Mouse (Mus musculus) macrophage (primary cell): ENCODE data around the gene 6030468B19Rik. TPM values are rescaled to one million over a fixed set of nuclear protein-coding genes. Genes with fewer than 3 reads are reported as not detected.

Experiments used
- H3K27ac ChIP-seq: fragments of 350-480 bp; formaldehyde crosslinking; 2 replicates; pipeline ENCODE4 v1.9.0; 2021
- H3K36me3 ChIP-seq: fragments of 350-480 bp; formaldehyde crosslinking; 2 replicates; pipeline ENCODE4 v1.9.0; 2021; ENCODE audit errors: inconsistent target
- H3K4me3 ChIP-seq: fragments of 350-480 bp; formaldehyde crosslinking; 2 replicates; pipeline ENCODE4 v1.9.0; 2021; ENCODE audit errors: inconsistent target
- H3K79me2 ChIP-seq: fragments of 350-480 bp; formaldehyde crosslinking; 2 replicates; pipeline ENCODE4 v1.9.0; 2021; ENCODE audit errors: inconsistent target
- WGBS: methylation state at CpG from one replicate; pipeline ENCODE4 v1.1.7; 2026; ENCODE audit warnings: inconsistent platforms; ENCODE audit not compliant: missing documents; 5-methylcytosine and 5-hydroxymethylcytosine counted together
- polyA plus RNA-seq: library from polyadenylated mRNA; stranded (reverse); fragments of 250-400 nt; gene quantifications from 3 replicates; pipeline ENCODE4 v1.2.4, GENCODE M21; 2018; ENCODE audit warnings: inconsistent platforms
- total RNA-seq, 78 experiments: library from RNA; depleted of rRNA; stranded (reverse); fragments of 250-400 nt; gene quantifications; 1 replicate in 9 of 78; 2 replicates in 24 of 78; 3 replicates in 43 of 78; 4 replicates in 2 of 78; pipeline ENCODE4 v1.2.4; 2018; ENCODE audit warnings: inconsistent platforms in 56 of 78

Gene 6030468B19Rik
- total RNA-seq (2018; cell fraction: chromatin; rRNA removed): not detected
- not detected for total RNA-seq (2018; cell fraction: cytosol; rRNA removed)
- not detected for total RNA-seq (2018; cell fraction: nucleus; rRNA removed)
- not detected in 3 replicates for polyA plus RNA-seq

DNA sequence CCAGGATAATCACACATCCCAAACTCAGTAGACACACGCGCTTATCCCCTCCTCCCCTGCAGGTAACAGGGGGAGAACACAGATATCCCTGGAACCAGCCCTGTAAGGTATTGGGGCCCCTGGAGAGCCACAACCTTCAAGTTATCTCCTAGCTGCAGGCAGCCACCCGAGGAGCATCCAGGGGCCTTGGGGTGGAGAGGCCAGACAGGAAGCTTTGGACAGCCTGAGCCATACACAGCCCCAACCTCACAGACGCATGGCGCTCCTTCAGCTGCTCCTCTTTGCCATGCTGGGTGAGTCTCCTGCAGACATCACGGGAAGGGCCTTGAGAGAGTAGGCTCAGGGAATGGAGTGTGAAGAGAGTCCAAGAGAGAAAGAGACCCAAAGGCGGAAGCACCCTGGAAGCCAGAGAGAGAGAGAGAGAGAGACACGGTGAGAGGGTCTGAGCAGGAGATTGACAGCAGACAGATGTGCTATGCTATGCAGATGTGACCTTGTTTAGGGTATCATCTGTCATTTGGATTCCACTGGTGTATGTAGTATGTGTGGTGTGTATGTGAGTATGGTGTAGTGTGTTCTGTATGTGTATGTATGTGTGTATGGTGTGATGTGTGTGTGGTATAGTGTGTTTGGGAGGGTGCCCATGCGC lies at the start of gene 6030468B19Rik:
TSS of gene 6030468B19Rik (plus strand) at position 150 of the 649 bp plus-strand sequence.
- Histone ChIP-seq H3K79me2 (no peaks in the 10 kb centered on the region), H3K36me3 (no peaks in the 10 kb centered on the region), H3K27ac (no peak within 1 kb of the TSS), H3K4me3 (no peak within 1 kb of the TSS)
- WGBS: 88% methylated on average over 9 of the region's 9 CpGs

DNA sequence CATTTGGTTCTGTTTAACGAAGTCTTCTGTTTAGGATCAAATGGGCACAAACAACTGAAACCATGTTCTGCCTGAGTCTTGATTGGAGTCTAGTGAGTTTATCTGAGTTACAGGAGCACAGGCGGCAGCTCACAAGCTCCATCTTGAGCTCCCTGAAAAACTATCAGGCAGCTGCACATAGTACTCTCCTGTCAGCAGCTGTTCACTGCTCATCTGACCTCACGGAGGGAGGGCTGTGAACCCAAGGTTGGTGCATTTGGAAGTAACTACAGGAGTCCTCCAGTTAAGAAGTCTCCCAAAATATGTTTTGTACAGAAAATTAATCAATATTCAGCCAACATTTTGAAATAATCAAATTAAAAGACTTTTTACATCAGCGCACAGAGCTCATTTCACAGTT lies 48.8 kb upstream of the 6030468B19Rik start:
- WGBS: 97% methylated on average over 4 of the region's 4 CpGs
- Histone ChIP-seq H3K27ac (no peak overlapping the region), H3K4me3 (no peak overlapping the region), H3K79me2 (no peaks in the 10 kb centered on the region), H3K36me3 (peaks cover 88% of the 10 kb centered on the region)

DNA sequence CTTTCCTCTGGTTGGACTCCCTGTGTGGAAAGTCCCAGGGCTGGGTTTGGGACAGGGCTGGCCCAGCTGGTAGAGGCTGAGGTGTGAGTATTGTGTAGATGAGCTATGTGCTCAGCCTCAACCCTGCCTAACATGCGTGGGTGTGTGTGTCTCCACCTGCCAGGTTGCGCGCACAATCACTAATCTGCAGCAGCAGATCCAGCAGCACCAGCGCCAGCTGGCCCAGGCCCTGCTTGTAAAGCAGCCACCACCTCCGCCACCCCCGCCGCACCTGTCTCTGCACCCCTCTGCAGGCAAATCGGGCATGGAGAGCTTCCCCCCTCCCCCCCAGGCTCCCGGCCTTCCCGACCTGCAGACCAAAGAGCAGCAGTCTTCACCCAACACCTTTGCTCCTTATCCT lies 48.0 kb upstream of the 6030468B19Rik start:
- Histone ChIP-seq H3K4me3 (no peak overlapping the region), H3K36me3 (peaks cover 90% of the 10 kb centered on the region), H3K27ac (no peak overlapping the region), H3K79me2 (no peaks in the 10 kb centered on the region)
- 91% methylated on average over 8 of the region's 10 CpGs for WGBS

DNA sequence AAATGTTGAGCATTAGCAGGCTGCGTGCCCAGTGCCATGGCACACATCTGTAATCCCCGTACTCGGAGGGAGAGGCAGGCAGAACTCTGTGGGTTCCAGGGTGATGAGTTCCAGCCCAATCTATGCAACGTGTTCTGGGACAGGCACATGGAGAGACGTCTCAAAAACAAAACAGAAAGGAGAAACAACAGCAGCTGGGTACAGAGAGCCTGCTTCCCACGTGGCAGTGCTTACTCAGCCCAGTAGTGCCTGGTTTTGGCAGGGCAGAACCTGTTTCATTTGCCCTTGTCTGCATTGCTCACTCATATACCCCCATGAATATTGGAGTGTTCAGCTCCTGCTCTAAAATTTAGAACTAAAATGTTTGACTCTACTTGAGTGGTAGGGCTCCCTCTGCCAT lies 45.9 kb upstream of the 6030468B19Rik start:
- peaks cover 94% of the 10 kb centered on the region for H3K36me3 ChIP-seq
- H3K79me2 ChIP-seq: no peaks in the 10 kb centered on the region
- WGBS: 91% methylated on average over 6 of the region's 6 CpGs
- H3K27ac ChIP-seq: no peak overlapping the region
- no peak overlapping the region for H3K4me3 ChIP-seq

DNA sequence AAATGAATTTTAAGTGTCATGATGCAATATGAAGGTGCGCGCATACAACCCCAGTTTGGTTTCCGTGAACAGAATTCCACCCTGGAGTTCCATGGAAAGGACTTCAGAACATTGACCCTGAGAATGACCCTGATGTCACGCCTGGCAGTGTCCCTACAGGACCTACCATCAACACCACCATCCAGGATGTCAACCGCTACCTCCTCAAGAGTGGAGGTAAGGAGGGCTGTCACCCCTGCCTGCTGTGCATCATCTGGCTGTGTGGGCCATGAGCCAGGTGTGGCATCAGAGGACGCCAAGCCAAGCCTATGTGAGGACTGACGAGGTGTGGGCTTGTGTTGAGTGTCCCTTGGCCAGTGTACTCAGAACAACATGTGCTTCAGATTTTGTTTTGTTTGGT lies 41.6 kb upstream of the 6030468B19Rik start:
- no peak overlapping the region for H3K4me3 ChIP-seq

DNA sequence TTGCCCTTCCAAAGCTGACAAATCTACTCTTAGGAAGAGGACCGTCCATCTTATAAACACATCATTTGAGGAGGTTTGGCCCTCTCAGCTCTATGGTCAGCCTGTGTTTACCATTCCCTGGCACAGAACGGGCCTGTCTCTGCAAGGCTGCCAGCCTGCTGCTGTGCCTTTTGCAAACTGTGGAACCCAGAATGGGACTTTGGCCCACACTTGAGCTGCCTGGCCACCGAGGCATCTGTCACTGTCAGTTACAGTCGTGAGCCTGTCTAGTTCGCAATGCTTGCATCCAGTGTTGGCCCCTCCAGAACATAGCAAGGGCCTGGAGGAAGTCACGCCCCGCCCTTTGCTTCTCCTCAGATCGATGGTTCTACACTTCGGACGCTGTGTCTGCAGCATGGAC lies 38.2 kb upstream of the 6030468B19Rik start:
- no peak overlapping the region for H3K27ac ChIP-seq
- H3K36me3 ChIP-seq: peaks cover 60% of the 10 kb centered on the region
- 94% methylated on average over 10 of the region's 10 CpGs for WGBS
- no peaks in the 10 kb centered on the region for H3K79me2 ChIP-seq
- H3K4me3 ChIP-seq: no peak overlapping the region

More for the DNA sequence above, 41.6 kb upstream of the 6030468B19Rik start:
- H3K79me2 ChIP-seq: no peaks in the 10 kb centered on the region
- H3K27ac ChIP-seq: no peak overlapping the region
- WGBS: 95% methylated on average over 7 of the region's 7 CpGs
- H3K36me3 ChIP-seq: peaks cover 81% of the 10 kb centered on the region

DNA sequence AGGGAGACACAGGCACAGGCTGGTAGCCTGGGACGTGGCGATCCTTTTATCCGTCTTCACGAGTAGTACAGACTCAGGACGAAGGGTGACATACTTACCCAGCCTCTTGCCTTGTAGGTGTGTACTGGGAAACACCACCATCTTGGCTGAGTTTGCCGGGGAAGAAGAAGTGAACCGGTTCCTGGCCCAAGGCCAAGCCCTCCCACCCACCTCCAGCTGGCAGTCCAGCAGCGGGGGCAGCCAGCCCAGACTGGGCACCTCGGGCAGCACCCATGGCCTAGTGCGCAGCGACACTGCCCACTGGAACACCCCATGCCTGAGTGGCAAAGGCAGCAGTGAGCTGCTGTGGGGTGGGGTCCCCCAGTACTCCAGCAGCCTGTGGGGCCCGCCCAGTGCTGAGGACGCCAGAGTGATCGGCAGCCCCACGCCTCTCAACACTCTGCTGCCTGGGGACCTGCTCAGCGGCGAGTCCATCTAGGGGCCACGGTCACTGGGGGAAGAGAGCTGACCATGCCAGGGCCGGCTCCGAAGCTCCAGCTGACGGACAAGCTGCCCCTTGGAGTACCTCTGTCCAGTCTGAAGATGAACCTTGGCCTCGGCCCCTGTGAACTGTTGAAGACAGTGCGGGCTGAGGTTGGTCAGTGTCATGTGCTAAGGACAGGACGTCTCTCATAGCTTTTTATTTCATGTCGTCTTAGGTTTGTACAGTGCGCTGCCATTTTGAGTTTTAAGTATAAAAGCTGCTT lies 36.9 kb upstream of the 6030468B19Rik start:
- Histone ChIP-seq H3K36me3 (peaks cover 60% of the 10 kb centered on the region), H3K27ac (no peak overlapping the region), H3K4me3 (no peak overlapping the region), H3K79me2 (no peaks in the 10 kb centered on the region)
- WGBS: 95% methylated on average over 26 of the region's 26 CpGs

DNA sequence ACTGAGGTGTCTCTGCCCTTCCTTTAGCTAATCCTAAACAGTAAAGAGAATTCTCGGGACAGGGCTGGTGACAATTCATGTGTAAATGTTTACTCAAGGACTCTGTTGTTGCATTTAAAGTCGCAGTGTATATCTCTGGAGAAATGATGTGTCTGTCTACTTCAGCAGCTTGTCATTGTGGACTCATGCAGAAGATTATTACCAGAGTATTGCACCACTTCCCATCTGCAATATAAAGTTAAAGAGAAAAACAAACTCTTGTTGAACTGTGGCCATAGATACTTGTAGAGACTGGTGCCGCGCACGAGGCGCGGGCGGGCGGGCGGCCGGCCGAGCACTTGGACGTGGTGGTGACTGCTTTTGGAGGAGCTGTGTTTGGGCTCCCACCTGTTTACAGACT lies 35.7 kb upstream of the 6030468B19Rik start:
- no peak overlapping the region for H3K4me3 ChIP-seq
- H3K36me3 ChIP-seq: peaks cover 60% of the 10 kb centered on the region
- no peaks in the 10 kb centered on the region for H3K79me2 ChIP-seq
- no peak overlapping the region for H3K27ac ChIP-seq
- 93% methylated on average over 13 of the region's 13 CpGs for WGBS

DNA sequence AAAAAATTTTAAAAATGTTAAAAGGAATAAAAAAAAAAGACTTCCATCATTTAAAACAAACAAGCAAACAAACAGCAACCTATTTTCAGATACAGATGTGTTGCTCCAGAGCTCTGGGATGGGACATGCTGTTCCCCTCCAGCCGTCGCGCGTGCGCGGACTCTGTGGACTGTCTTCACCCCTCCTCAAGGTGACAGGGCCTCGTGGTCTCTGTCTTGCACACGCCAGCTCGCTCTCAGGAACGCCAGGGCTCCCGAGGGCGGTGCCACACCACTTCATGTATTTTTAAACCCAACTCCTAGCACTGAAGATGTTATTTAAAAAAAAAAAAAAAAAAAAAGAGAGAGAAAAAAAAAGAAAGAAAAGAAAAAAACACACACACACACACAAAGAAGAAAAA lies 35.2 kb upstream of the 6030468B19Rik start:
- H3K27ac ChIP-seq: no peak overlapping the region
- no peak overlapping the region for H3K4me3 ChIP-seq
- WGBS: 87% methylated on average over 9 of the region's 12 CpGs
- no peaks in the 10 kb centered on the region for H3K79me2 ChIP-seq
- peaks cover 56% of the 10 kb centered on the region for H3K36me3 ChIP-seq

DNA sequence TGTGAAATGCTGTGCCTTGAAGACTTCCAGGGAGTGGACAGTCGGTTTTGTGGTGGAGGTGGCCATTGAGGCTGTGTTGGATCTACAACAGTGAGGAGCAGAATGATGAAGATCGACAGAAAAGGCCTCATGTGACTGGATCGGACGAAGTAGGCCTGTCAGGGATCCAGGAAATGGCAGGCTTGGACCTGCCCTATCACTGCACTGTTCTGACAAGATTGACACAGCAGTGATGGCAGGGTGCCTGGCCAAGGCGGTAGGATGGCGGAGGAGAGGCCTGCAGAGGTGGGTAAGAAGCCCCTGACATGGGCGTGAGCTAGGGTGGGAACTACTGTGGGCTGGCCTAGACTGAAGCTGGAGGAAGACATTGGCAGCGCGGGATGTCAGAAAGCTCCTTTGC lies 33.1 kb upstream of the 6030468B19Rik start:
- H3K36me3 ChIP-seq: peaks cover 35% of the 10 kb centered on the region; the same call in 1 of the 2 replicates
- WGBS: 95% methylated on average over 9 of the region's 9 CpGs

DNA sequence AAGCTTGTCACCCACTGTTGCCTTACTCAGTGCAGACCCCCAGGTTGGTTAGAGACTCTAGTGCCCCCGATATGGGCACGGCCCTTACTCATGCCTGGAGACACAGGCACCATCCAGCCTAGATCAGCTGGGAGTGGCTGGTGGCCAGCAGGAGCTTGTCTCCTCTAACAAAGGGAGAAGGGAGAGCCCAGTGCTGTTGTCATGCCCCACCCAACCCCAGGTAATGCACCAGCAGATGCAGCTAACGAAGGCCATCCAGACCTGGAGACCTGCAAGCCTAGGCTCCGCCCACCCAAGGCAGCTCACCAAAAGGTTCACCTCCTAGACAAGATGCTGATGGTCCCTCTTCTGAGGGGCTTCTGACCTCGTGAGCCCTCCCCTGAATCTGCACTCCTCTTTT lies 32.1 kb upstream of the 6030468B19Rik start:
- WGBS: 92% methylated on average over 5 of the region's 5 CpGs
- Histone ChIP-seq H3K36me3 (peaks cover 29% of the 10 kb centered on the region; the same call in 1 of the 2 replicates), H3K79me2 (no peaks in the 10 kb centered on the region), H3K4me3 (no peak overlapping the region), H3K27ac (no peak overlapping the region)

More for the DNA sequence above, 33.1 kb upstream of the 6030468B19Rik start:
- H3K4me3 ChIP-seq: no peak overlapping the region
- no peaks in the 10 kb centered on the region for H3K79me2 ChIP-seq
- H3K27ac ChIP-seq: no peak overlapping the region

DNA sequence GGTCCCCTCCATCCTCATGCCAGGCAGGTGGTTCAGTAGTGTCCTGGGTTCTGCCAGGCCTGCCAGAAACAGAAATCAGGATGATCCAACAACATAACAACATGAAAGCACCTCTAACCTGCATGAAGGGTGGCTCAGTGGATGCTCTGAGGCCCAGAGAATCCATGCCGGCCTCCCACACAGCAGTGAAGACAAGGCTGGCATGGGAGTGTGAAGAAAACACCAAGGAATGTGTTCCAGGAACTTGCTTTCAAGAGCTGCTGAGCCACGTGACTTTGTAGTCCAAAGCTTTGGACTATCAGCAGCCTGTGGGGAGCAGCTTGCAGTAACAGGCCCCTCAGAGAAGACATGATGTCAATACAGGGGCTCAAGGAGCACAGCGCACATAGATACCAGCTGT lies 31.2 kb upstream of the 6030468B19Rik start:
- no peak overlapping the region for H3K27ac ChIP-seq
- no peak overlapping the region for H3K4me3 ChIP-seq
- no peaks in the 10 kb centered on the region for H3K79me2 ChIP-seq
- 93% methylated on average over 3 of the region's 3 CpGs for WGBS
- peaks cover 29% of the 10 kb centered on the region; the same call in 1 of the 2 replicates for H3K36me3 ChIP-seq

DNA sequence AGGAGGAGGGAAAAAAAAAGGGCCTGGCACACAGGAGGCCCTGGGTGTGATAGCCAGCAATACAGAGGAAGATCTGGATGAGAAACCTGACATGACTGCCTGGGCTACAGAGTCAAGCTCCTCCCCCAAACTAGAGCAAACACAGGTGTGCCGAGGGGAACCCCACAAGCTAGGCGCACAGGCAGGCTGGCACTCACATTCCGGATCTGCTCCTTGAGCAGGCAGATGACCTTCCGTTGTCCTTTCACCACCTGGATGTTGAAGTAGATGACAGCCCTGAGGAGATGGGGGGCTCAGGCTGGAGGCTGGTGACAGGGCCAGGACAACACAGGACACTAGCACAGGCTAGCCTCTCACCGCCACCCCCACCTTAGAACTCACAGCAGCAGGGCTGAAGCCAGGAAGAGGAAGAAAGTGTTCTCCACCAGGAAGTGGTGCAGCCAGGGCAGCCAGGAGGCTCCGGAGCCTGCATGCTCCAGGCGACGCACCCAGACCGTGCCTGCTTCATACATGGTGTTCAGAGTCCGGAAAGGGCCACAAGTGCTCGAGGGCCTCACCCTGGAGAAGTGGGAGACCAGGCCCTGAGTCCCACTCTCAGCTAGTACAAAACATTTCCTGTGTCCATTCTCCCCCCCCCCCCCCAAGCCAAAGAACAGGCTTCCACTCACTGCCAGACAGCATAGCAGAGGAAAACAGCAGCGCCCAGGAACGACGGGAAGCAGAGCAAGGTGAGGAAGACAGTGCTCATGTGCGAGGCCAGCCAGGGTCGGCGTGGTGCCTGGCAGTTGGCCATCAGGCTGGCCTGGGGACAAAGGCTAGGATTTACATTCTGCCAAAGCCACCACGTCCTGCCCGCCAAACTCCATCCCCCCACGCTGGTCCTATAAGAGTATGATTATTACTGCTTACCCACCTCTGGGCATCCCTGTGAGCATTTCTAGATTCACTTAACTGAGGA lies 28.5 kb upstream of the 6030468B19Rik start:
- no peaks in the 10 kb centered on the region for H3K79me2 ChIP-seq
- no peak overlapping the region for H3K27ac ChIP-seq

DNA sequence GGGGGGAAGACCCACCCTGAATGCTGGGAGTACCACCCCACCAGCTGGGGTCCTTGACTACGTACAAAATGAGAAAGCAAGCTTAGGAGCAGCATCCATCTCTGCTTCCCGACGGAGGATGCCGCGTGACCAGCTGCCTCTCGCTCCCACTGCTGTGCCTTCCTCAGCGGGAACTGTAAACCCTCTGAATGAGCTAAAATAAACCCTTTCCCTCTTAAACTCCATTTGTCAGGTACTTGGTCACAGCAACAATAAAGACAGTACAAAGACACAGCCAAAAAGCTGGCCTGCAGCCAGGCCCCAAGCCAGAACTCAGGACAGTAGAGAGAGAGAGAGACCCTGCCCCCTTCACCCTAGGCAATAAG lies 27.8 kb upstream of the 6030468B19Rik start:
- H3K27ac ChIP-seq: no peak overlapping the region
- 94% methylated on average over 7 of the region's 7 CpGs for WGBS
- no peak overlapping the region for H3K4me3 ChIP-seq
- peaks cover 38% of the 10 kb centered on the region; the same call in 1 of the 2 replicates for H3K36me3 ChIP-seq
- no peaks in the 10 kb centered on the region for H3K79me2 ChIP-seq

More for the DNA sequence above, 28.5 kb upstream of the 6030468B19Rik start:
- 82% methylated on average over 20 of the region's 20 CpGs for WGBS
- Histone ChIP-seq H3K36me3 (peaks cover 40% of the 10 kb centered on the region; the same call in 1 of the 2 replicates), H3K4me3 (no peak overlapping the region)
